Mouse (Mus musculus): ENCODE results near the gene Mst1.

- no peak for TF ChIP-seq CTCF (IDR thresholded peaks at IDR 0.05; ENCODE audit: borderline replicate concordance, control insufficient read depth, extremely low read depth, insufficient read depth, low read length, poor library complexity)
- no peak for TF ChIP-seq POLR2A (IDR thresholded peaks at IDR 0.05; ENCODE audit: control insufficient read depth, extremely low read depth, insufficient read depth, low read length, poor library complexity)
Measured at GRCm38 (mm10) chr9:108093586-108093985, 13.3 kb downstream of the Mst1 start.

Data from thymus, adult 2 months (tissue).